Mouse (Mus musculus) testis, adult 2 months (tissue): Measurements from ENCODE around the gene Aurka. TPM values are rescaled to one million over a fixed set of nuclear protein-coding genes. Genes with fewer than 3 reads are reported as not detected.
A peak's percentile ranks its signal among the peaks of the same experiment; 100 is the strongest.

Experiments used
- H3K27ac ChIP-seq: fragments of 200-500 bp; 2 replicates; pipeline ENCODE4 v1.5.1; 2012; ENCODE audit warnings: low read depth, low read length; ENCODE audit not compliant: control insufficient read depth, insufficient read depth
- H3K27me3 ChIP-seq: fragments of 200-500 bp; 2 replicates; pipeline ENCODE4 v1.6.1; 2012; ENCODE audit warnings: mild to moderate bottlenecking, low read length, moderate library complexity; ENCODE audit not compliant: control insufficient read depth, insufficient read depth
- H3K36me3 ChIP-seq: fragments of 200-500 bp; 2 replicates; pipeline ENCODE4 v1.6.1; 2012; ENCODE audit warnings: mild to moderate bottlenecking, low read length; ENCODE audit not compliant: control insufficient read depth, insufficient read depth
- H3K4me1 ChIP-seq: fragments of 200-500 bp; 2 replicates; pipeline ENCODE4 v1.6.1; 2012; ENCODE audit warnings: low read length; ENCODE audit not compliant: control insufficient read depth, insufficient read depth
- H3K4me3 ChIP-seq: fragments of 200-500 bp; 2 replicates; pipeline ENCODE4 v1.5.1; 2012; ENCODE audit warnings: low read depth, mild to moderate bottlenecking, low read length, moderate library complexity, mixed read lengths; ENCODE audit not compliant: control insufficient read depth
- CTCF ChIP-seq: fragments of 200-500 bp; IDR thresholded peaks from 2 replicates; pipeline ENCODE4 v1.5.1; 2012; ENCODE audit warnings: low read depth, mild to moderate bottlenecking, inconsistent platforms, low read length, moderate library complexity; ENCODE audit not compliant: control insufficient read depth, insufficient read depth, insufficient replicate concordance
- POLR2A ChIP-seq: fragments of 200-500 bp; IDR thresholded peaks from 2 replicates; pipeline ENCODE4 v1.6.1; 2012; ENCODE audit warnings: low read depth, mild to moderate bottlenecking, inconsistent platforms, low read length, moderate library complexity; ENCODE audit not compliant: control insufficient read depth
- polyA plus RNA-seq: library from polyadenylated mRNA; depleted of rRNA; stranded (reverse); fragments of >200 nt; gene quantifications from 2 replicates; pipeline ENCODE4 v1.2.3, GENCODE M21; 2012; rRNA removed

The Aurka gene
- polyA plus RNA-seq, result 74.5 and 87.6 TPM in 2 replicates

DNA sequence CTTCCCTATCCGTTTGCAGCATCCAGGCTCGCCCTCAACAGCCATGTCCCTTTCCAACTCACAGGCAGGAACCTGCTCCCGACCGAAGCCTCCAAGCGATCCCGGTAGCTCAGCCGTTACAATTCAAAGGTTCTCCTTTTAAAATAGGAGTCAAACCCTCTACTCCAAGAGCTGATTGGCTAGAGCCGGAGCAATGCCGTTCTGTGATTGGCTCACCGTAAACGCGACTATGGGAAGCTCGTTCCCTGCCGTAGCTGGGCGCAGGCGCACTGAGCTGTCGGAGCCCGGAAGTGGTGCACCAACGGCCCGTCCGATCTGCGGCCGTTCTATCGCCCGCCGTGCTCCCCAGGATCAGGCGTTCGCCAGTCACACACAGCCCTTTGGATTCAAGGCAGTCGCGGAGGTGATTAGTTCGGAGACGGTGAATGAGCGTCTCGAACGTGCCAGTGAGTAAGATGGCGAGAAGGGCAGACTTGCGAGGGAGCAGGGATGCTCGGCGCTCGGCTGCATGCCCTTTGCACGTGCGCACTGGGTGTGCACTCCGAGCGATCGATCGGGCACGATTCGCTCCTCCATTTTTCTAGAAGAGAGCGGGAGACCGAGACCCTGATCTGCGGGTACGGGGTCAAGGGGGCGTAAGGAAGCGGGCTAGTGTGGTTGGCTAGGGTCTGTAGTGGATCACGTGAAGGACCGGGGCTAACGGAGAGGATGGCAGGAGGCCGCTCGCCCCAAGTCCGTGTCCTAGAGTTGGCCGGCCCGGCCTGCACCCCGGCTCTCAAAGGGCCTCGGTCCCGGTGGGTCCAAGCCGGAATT, at the start of gene Aurka, which contains the start of gene Cstf1:
Gene Aurka, minus strand, starts transcription at position 125 of the 813 bp plus-strand sequence.
Gene Cstf1, plus strand, starts transcription at position 271 of the 813 bp plus-strand sequence.
- H3K36me3 ChIP-seq, result peaks cover 6% of the 10 kb centered on the region
- TF ChIP-seq POLR2A, result peak; percentile 63
- TF ChIP-seq CTCF, result no peak; the same call in 1 of the 2 replicates

DNA sequence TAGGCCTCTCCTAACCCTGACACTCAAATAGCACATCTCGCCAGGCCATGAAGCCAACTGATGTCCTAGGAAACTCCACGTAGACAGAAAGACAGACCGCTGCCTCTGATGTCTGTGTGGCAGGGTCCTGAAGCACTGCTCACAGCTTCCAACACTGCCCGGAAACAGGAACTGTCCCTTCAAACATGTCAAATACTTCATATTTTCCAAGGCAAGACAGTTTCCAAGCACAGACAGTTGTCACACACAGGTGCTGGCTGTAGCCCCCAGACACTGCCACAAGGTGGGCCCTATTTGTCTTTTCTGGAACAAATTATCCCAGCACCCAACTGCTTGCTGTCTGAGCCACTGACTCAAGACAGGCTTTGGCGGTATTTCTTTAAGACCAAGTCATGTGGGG, 47.9 kb upstream of the Aurka start:
- no peaks in the 10 kb centered on the region for H3K36me3 ChIP-seq
- H3K4me3 ChIP-seq, result no peak overlapping the region
- TF ChIP-seq POLR2A, result no peak
- no peak for TF ChIP-seq CTCF
- no peaks in the 10 kb centered on the region for H3K27me3 ChIP-seq
- H3K4me1 ChIP-seq, result no peaks in the 10 kb centered on the region; the same call in 1 of the 2 replicates
- H3K27ac ChIP-seq, result no peak overlapping the region

More for the DNA sequence above, at the start of gene Aurka, which contains the start of gene Cstf1:
- Histone ChIP-seq H3K4me3 (peak within 1 kb of the TSS; percentile 99), H3K27ac (peak within 1 kb of the TSS; percentile 100), H3K27me3 (no peaks in the 10 kb centered on the region), H3K4me1 (peaks cover 5% of the 10 kb centered on the region)

DNA sequence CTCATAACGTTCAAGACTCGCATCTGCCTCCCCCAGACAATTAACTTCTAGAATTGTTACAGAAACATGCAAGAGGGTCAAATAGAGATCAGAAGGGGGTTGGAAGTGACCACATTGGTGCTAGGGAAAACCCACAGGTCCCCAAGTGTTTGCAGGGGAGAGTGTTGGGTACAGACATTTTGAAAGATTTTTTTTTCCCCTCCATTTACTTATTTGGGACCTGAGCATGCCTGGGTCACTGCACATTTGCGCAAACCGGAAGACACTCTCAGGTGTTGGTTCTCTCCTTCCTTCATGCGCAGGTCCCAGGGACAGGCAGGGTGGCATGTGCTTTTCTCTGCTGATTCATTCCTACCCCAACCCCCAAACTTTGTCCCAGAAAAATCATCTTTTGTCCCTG, 46.5 kb upstream of the Aurka start:
- Histone ChIP-seq H3K27me3 (no peaks in the 10 kb centered on the region), H3K36me3 (no peaks in the 10 kb centered on the region), H3K4me3 (no peak overlapping the region), H3K27ac (no peak overlapping the region), H3K4me1 (no peaks in the 10 kb centered on the region; the same call in 1 of the 2 replicates)
- TF ChIP-seq CTCF, result no peak
- no peak for TF ChIP-seq POLR2A

DNA sequence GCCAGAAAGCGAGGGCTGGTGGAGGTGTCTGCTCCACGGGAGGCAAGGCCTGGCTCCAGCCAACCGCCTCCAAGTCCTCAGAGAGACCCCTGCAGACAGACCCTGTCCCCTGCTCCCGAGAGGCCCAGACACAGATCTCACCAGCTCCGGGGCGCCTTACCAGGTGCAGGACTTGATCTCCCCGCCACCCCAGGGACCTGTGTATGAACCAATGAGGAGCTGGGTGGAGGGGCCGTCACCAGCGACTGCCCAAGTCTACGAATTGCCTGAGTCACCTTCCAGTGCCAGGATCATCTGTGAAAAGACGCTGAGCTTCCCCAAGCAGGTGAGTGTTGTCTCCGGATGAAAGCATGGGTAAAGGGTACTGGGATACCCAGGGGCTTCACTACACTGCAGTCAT, 45.9 kb upstream of the Aurka start:
- Histone ChIP-seq H3K4me3 (no peak overlapping the region), H3K27ac (no peak overlapping the region), H3K36me3 (no peaks in the 10 kb centered on the region), H3K4me1 (no peaks in the 10 kb centered on the region; the same call in 1 of the 2 replicates), H3K27me3 (no peaks in the 10 kb centered on the region)
- TF ChIP-seq POLR2A, result no peak
- no peak for TF ChIP-seq CTCF

DNA sequence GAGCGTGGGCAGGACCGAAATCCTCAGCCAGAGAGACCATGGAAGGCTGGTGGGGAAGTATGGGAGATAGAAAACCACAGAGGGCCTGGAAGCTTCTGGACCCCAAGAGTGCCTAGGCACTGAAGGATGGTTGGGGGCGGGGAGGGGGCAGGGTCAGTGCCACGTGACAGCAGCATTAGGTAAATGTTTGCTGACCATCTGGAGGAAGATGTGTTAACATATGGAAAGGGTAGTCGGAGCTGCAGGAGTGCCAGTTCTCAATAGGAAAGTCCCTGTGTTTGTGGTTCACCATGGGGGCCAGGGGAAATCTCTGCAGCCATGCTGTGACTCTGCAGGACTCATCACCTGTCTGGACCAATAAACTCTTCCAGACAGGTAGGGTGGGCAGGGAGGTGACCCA, 43.6 kb upstream of the Aurka start:
- TF ChIP-seq POLR2A, result no peak
- TF ChIP-seq CTCF, result no peak
- Histone ChIP-seq H3K4me3 (no peak overlapping the region), H3K27ac (no peak overlapping the region), H3K36me3 (no peaks in the 10 kb centered on the region), H3K27me3 (no peaks in the 10 kb centered on the region), H3K4me1 (no peaks in the 10 kb centered on the region; the same call in 1 of the 2 replicates)

DNA sequence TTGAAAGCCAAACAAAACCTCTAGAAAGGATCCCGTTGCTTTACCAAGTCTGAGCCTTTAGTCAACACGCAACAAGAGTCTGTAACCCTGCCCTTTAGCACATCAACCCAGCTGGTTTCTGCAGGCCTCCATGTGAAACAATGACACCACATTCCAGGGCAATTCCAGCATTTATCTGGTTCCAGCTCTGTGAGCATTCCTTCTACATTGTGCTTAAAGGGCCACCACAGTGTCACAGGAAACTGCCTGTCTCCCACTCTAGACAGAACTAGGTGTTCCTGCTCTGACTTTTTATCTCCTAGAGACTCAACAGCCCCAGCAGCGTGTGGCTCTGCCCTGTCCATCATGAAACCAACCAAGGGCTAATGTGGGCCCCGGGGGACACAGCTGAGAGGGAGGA, 42.9 kb upstream of the Aurka start:
- H3K4me1 ChIP-seq, result no peaks in the 10 kb centered on the region; the same call in 1 of the 2 replicates
- H3K36me3 ChIP-seq, result no peaks in the 10 kb centered on the region
- TF ChIP-seq CTCF (no peak), POLR2A (no peak)
- H3K27ac ChIP-seq, result no peak overlapping the region
- H3K27me3 ChIP-seq, result no peaks in the 10 kb centered on the region
- H3K4me3 ChIP-seq, result no peak overlapping the region

DNA sequence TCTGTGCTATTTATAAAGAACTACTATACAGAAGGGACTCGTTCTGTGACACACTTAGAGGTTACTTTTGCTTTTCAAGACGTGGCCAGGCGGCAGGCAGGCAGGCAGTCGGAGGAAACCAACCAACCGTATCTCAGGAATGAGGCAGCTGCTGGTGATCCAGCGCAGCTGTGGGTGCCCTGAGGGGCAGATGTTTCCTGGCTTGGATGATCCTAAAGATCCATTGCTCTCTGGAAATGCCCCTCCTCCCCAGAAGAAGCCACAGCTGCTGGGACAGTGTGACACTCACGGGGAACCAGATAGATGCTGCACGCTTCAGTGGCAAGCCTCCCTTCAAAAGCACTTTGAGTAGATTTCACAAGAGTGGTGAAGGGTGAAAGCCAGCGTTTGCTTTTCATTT, 42.1 kb upstream of the Aurka start:
- Histone ChIP-seq H3K4me1 (no peaks in the 10 kb centered on the region; the same call in 1 of the 2 replicates), H3K27me3 (no peaks in the 10 kb centered on the region), H3K4me3 (no peak overlapping the region), H3K36me3 (no peaks in the 10 kb centered on the region), H3K27ac (no peak overlapping the region)
- TF ChIP-seq POLR2A (no peak), CTCF (no peak)
